In genomic region chr2:56114469-56114868, GRCm38 (mm10) we compare ENCODE assay signal across 8 mouse cellular contexts.
DNase-seq lines count a peak whose midpoint lies in the region; ATAC-seq and TF ChIP-seq lines count a peak whose summit lies in the region.

No protein-coding gene starts in this region.

- WGBS in lung, embryonic 14.5 days: 19% methylated on average over 3 of the region's 3 CpGs
- WGBS in lung, adult 2 months: 11% methylated on average over 3 of the region's 3 CpGs
- WGBS in forebrain, embryonic 13.5 days: 16% methylated on average over 3 of the region's 3 CpGs
- WGBS in neural tube, embryonic 13.5 days: 25% methylated on average over 3 of the region's 3 CpGs

- H3K36me3 ChIP-seq in lung, embryonic 14.5 days (ENCODE audit: insufficient read depth): no peaks in the 10 kb centered on the region
- no peaks in the 10 kb centered on the region for H3K36me3 ChIP-seq in forebrain, embryonic 13.5 days (ENCODE audit: poor library complexity, severe bottlenecking)
- no peaks in the 10 kb centered on the region for H3K36me3 ChIP-seq in neural tube, embryonic 13.5 days

- H3K27me3 ChIP-seq in lung, embryonic 14.5 days (ENCODE audit: insufficient read depth, low read length): no peaks in the 10 kb centered on the region
- no peaks in the 10 kb centered on the region for H3K27me3 ChIP-seq in forebrain, embryonic 13.5 days
- peaks cover 4% of the 10 kb centered on the region; the same call in 1 of the 2 replicates for H3K27me3 ChIP-seq in neural tube, embryonic 13.5 days

- H3K4me2 ChIP-seq in lung, embryonic 14.5 days: no peak overlapping the region
- H3K4me2 ChIP-seq in forebrain, embryonic 13.5 days: no peak overlapping the region
- no peak overlapping the region for H3K4me2 ChIP-seq in neural tube, embryonic 13.5 days

- 0 out of 2 replicates have a peak, but pooled peaks have one; percentile 82 for ATAC-seq in lung, embryonic 14.5 days (ENCODE audit: insufficient read depth)
- peak; percentile 89 for ATAC-seq in forebrain, embryonic 13.5 days
- ATAC-seq in neural tube, embryonic 13.5 days (ENCODE audit: low read depth): peak; percentile 86

- H3K27ac ChIP-seq in lung, embryonic 14.5 days (ENCODE audit: low read depth): no peak overlapping the region
- H3K27ac ChIP-seq in forebrain, embryonic 13.5 days: no peak overlapping the region
- no peak overlapping the region for H3K27ac ChIP-seq in neural tube, embryonic 13.5 days (replicated peaks)

- H3K9me3 ChIP-seq in lung, embryonic 14.5 days (ENCODE audit: low read depth, low read length): no peaks in the 10 kb centered on the region
- no peaks in the 10 kb centered on the region for H3K9me3 ChIP-seq in forebrain, embryonic 13.5 days (replicated peaks)
- H3K9me3 ChIP-seq in neural tube, embryonic 13.5 days: no peaks in the 10 kb centered on the region

- peak; percentile 63 for TF ChIP-seq CTCF in lung, embryonic 14.5 days (IDR thresholded peaks at IDR 0.05; ENCODE audit: low read depth)
- no peak for TF ChIP-seq CTCF in lung, adult 2 months (IDR thresholded peaks at IDR 0.05; ENCODE audit: insufficient read depth, low read length)

- H3K4me1 ChIP-seq in lung, embryonic 14.5 days (ENCODE audit: insufficient read depth): no peaks in the 10 kb centered on the region
- no peaks in the 10 kb centered on the region for H3K4me1 ChIP-seq in lung, adult 2 months (ENCODE audit: control insufficient read depth, insufficient read depth, low read length)
- no peaks in the 10 kb centered on the region for H3K4me1 ChIP-seq in forebrain, embryonic 13.5 days
- H3K4me1 ChIP-seq in neural tube, embryonic 13.5 days (replicated peaks): no peaks in the 10 kb centered on the region

- DNase-seq in adrenal gland, postnatal 14 days: peak; percentile 7
- no peak for DNase-seq in adrenal gland, postnatal 25 days
- peak; percentile 78 for DNase-seq in lung, embryonic 14.5 days
- no peak for DNase-seq in lung, adult 2 months
- DNase-seq in layer of hippocampus, adult 9-10 months (ENCODE audit: low spot score): peak; percentile 61
- no peak for DNase-seq in gastrocnemius, postnatal 25 days

- no peak for TF ChIP-seq POLR2A in lung, adult 2 months (IDR thresholded peaks at IDR 0.05; ENCODE audit: borderline replicate concordance, extremely low read depth, low read depth, low read length)

- H3K9ac ChIP-seq in lung, embryonic 14.5 days: no peak overlapping the region
- H3K9ac ChIP-seq in forebrain, embryonic 13.5 days: no peak overlapping the region
- H3K9ac ChIP-seq in neural tube, embryonic 13.5 days: no peak overlapping the region

- no peak overlapping the region for H3K4me3 ChIP-seq in lung, embryonic 14.5 days (ENCODE audit: low read depth, low read length)
- no peak overlapping the region for H3K4me3 ChIP-seq in lung, adult 2 months (replicated peaks; ENCODE audit: extremely low read depth, low read depth, low read length)
- H3K4me3 ChIP-seq in forebrain, embryonic 13.5 days: no peak overlapping the region
- H3K4me3 ChIP-seq in neural tube, embryonic 13.5 days: no peak overlapping the region

Comparison
In these comparisons a context has a peak if more than half of its experiments do, and no peak if none do; other contexts are left out.
1. DNase-seq: peak in adrenal gland, postnatal 14 days (single experiment), lung, embryonic 14.5 days (single experiment) and layer of hippocampus, adult 9-10 months (single experiment); none in adrenal gland, postnatal 25 days (single experiment), lung, adult 2 months (single experiment) and gastrocnemius, postnatal 25 days (single experiment).
2. Peak in every context shown above with its lines, with median percentiles within 50 percentile points of each other: ATAC-seq.